Comparison of ENCODE assay signal across 17 mouse cellular contexts in the genomic region with DNA sequence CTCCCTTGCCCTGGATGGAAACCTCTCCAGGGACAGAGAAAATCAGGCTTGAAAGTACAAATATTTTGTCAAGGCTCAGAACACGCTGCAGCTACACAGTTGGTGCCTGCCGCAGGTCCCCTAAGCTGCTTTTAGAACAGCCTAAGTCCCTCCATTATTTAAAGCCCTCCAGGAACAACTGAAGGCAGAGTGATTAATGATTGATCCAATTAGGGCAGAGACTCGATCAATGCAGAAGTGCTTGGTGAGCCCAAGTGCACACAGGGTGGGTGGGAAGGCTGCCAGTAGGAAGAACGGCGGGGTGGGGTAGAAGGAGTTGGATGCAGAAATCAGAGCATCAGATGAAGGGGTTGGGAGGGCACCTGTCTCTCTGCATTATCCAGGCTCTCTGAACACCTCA.
DNase-seq lines count a peak whose midpoint lies in the region; ATAC-seq lines count a peak whose summit lies in the region.
"Had no signal": no experiment of that assay in that cellular context is flagged by ENCODE, and none has a peak within 500 bp of the region (broad histone marks: within the 10 kb centered on the region; RNA-seq: fewer than 3 reads in every experiment).

No protein-coding gene starts in this region.

- H3K27me3 ChIP-seq in forebrain, embryonic 14.5 days (replicated peaks; ENCODE audit: control insufficient read depth, insufficient read depth, low read length): peaks cover 7% of the 10 kb centered on the region; the same call in 1 of the 2 replicates
- H3K27me3 ChIP-seq in forebrain, embryonic 15.5 days: peaks cover 5% of the 10 kb centered on the region; the same call in 1 of the 2 replicates
- H3K27me3 ChIP-seq in neural tube, embryonic 11.5 days (ENCODE audit: control insufficient read depth, insufficient read depth, low read length): no peaks in the 10 kb centered on the region
- H3K27me3 ChIP-seq in neural tube, embryonic 15.5 days (replicated peaks): no peaks in the 10 kb centered on the region
- H3K27me3 ChIP-seq in midbrain, embryonic 15.5 days (replicated peaks): no peaks in the 10 kb centered on the region
- H3K27me3 ChIP-seq: liver, embryonic 13.5 days; megakaryocyte, embryonic 14.5 days had no signal

- peaks cover 15% of the 10 kb centered on the region for H3K4me1 ChIP-seq in forebrain, embryonic 14.5 days (ENCODE audit: control insufficient read depth, insufficient read depth, low read length)
- H3K4me1 ChIP-seq in forebrain, embryonic 15.5 days: peaks cover 36% of the 10 kb centered on the region
- H3K4me1 ChIP-seq in neural tube, embryonic 11.5 days (ENCODE audit: control insufficient read depth, insufficient read depth, low read length): no peaks in the 10 kb centered on the region
- H3K4me1 ChIP-seq in neural tube, embryonic 15.5 days: peaks cover 9% of the 10 kb centered on the region; the same call in 1 of the 2 replicates
- peaks cover 5% of the 10 kb centered on the region; the same call in 1 of the 2 replicates for H3K4me1 ChIP-seq in midbrain, embryonic 15.5 days
- H3K4me1 ChIP-seq: liver, embryonic 13.5 days; megakaryocyte, embryonic 14.5 days had no signal

- H3K36me3 ChIP-seq in forebrain, embryonic 14.5 days (ENCODE audit: control insufficient read depth, insufficient read depth, low read length): no peaks in the 10 kb centered on the region
- H3K36me3 ChIP-seq in forebrain, embryonic 15.5 days: no peaks in the 10 kb centered on the region
- no peaks in the 10 kb centered on the region for H3K36me3 ChIP-seq in neural tube, embryonic 11.5 days (ENCODE audit: control insufficient read depth, insufficient read depth, low read length)
- H3K36me3 ChIP-seq in neural tube, embryonic 15.5 days: no peaks in the 10 kb centered on the region
- no peaks in the 10 kb centered on the region for H3K36me3 ChIP-seq in midbrain, embryonic 15.5 days (replicated peaks)
- H3K36me3 ChIP-seq: embryonic facial prominence, embryonic 13.5 days; limb, embryonic 12.5 days; liver, embryonic 13.5 days had no signal

- no peak overlapping the region for H3K4me2 ChIP-seq in forebrain, embryonic 14.5 days (ENCODE audit: low read length)
- no peak overlapping the region for H3K4me2 ChIP-seq in forebrain, embryonic 15.5 days (replicated peaks)
- H3K4me2 ChIP-seq in neural tube, embryonic 11.5 days (ENCODE audit: low read depth): no peak overlapping the region
- H3K4me2 ChIP-seq in neural tube, embryonic 15.5 days: no peak overlapping the region
- H3K4me2 ChIP-seq in midbrain, embryonic 15.5 days: no peak overlapping the region
- H3K4me2 ChIP-seq: embryonic facial prominence, embryonic 13.5 days; limb, embryonic 12.5 days; liver, embryonic 13.5 days had no signal

- WGBS in forebrain, embryonic 14.5 days: 5% methylated on average over 5 of the region's 5 CpGs
- 7% methylated on average over 5 of the region's 5 CpGs for WGBS in forebrain, embryonic 15.5 days
- 28% methylated on average over 5 of the region's 5 CpGs for WGBS in neural tube, embryonic 11.5 days
- WGBS in neural tube, embryonic 15.5 days: 17% methylated on average over 5 of the region's 5 CpGs
- 14% methylated on average over 5 of the region's 5 CpGs for WGBS in midbrain, embryonic 15.5 days

- peak; percentile 53 for DNase-seq in forebrain, embryonic 14.5 days (ENCODE audit: low spot score)
- DNase-seq in neural tube, embryonic 11.5 days (ENCODE audit: low spot score): peak; percentile 27
- DNase-seq in left cerebral cortex, adult 11 months (ENCODE audit: low spot score): no peak
- DNase-seq in MN1 (ENCODE audit: low spot score): no peak
- DNase-seq: adrenal gland, postnatal 10 days; cerebellum, adult 18-20 months; gastrocnemius, postnatal 10 days; heart, adult 2 months; kidney, adult 18-20 months; liver, embryonic 13.5 days; thymus, postnatal 4 days had no signal

- no peak overlapping the region for H3K9ac ChIP-seq in forebrain, embryonic 14.5 days (ENCODE audit: low read length)
- no peak overlapping the region for H3K9ac ChIP-seq in forebrain, embryonic 15.5 days (replicated peaks)
- no peak overlapping the region for H3K9ac ChIP-seq in neural tube, embryonic 11.5 days (ENCODE audit: low read length)
- no peak overlapping the region for H3K9ac ChIP-seq in neural tube, embryonic 15.5 days (replicated peaks)
- no peak overlapping the region for H3K9ac ChIP-seq in midbrain, embryonic 15.5 days
- H3K9ac ChIP-seq: embryonic facial prominence, embryonic 13.5 days; limb, embryonic 12.5 days; liver, embryonic 13.5 days had no signal

- no peaks in the 10 kb centered on the region for H3K9me3 ChIP-seq in forebrain, embryonic 14.5 days (replicated peaks; ENCODE audit: control insufficient read depth, low read length)
- H3K9me3 ChIP-seq in forebrain, embryonic 15.5 days: no peaks in the 10 kb centered on the region
- H3K9me3 ChIP-seq in neural tube, embryonic 11.5 days (ENCODE audit: control insufficient read depth, low read length): no peaks in the 10 kb centered on the region
- no peaks in the 10 kb centered on the region for H3K9me3 ChIP-seq in neural tube, embryonic 15.5 days (replicated peaks)
- H3K9me3 ChIP-seq in midbrain, embryonic 15.5 days: no peaks in the 10 kb centered on the region
- H3K9me3 ChIP-seq: embryonic facial prominence, embryonic 13.5 days; limb, embryonic 12.5 days; liver, embryonic 13.5 days had no signal

- no peak overlapping the region for H3K27ac ChIP-seq in forebrain, embryonic 14.5 days (ENCODE audit: low read depth, low read length)
- no peak overlapping the region for H3K27ac ChIP-seq in forebrain, embryonic 15.5 days (replicated peaks)
- no peak overlapping the region for H3K27ac ChIP-seq in neural tube, embryonic 11.5 days (ENCODE audit: low read depth, low read length)
- H3K27ac ChIP-seq in neural tube, embryonic 15.5 days (replicated peaks): no peak overlapping the region
- no peak overlapping the region for H3K27ac ChIP-seq in midbrain, embryonic 15.5 days
- H3K27ac ChIP-seq: embryonic facial prominence, embryonic 13.5 days; heart, adult 2 months; limb, embryonic 12.5 days; liver, embryonic 13.5 days had no signal

- ATAC-seq in forebrain, embryonic 14.5 days: no peak
- ATAC-seq in forebrain, embryonic 15.5 days (replicated peaks): no peak
- no peak for ATAC-seq in neural tube, embryonic 11.5 days (ENCODE audit: insufficient read depth, low FRiP score, low TSS enrichment)
- ATAC-seq in neural tube, embryonic 15.5 days (ENCODE audit: low FRiP score): no peak
- ATAC-seq in midbrain, embryonic 15.5 days (replicated peaks): 0 out of 2 replicates have a peak, but pooled peaks have one; percentile 37

- H3K4me3 ChIP-seq in forebrain, embryonic 14.5 days (ENCODE audit: low read depth, low read length): no peak overlapping the region
- H3K4me3 ChIP-seq in forebrain, embryonic 15.5 days: no peak overlapping the region
- no peak overlapping the region for H3K4me3 ChIP-seq in neural tube, embryonic 11.5 days (ENCODE audit: low read depth, low read length)
- H3K4me3 ChIP-seq in neural tube, embryonic 15.5 days (replicated peaks): no peak overlapping the region
- H3K4me3 ChIP-seq in midbrain, embryonic 15.5 days: no peak overlapping the region
- H3K4me3 ChIP-seq: embryonic facial prominence, embryonic 13.5 days; heart, adult 2 months; limb, embryonic 12.5 days; liver, embryonic 13.5 days; megakaryocyte, embryonic 14.5 days had no signal

Comparison
In these comparisons a context has a peak if more than half of its experiments do, and no peak if none do; other contexts are left out.
1. DNase-seq: peak in forebrain, embryonic 14.5 days (single experiment) and neural tube, embryonic 11.5 days (single experiment); none in left cerebral cortex, adult 11 months (single experiment) and MN1 (single experiment).